Mouse (Mus musculus): Measurements from ENCODE around the gene Smyd2.

DNA sequence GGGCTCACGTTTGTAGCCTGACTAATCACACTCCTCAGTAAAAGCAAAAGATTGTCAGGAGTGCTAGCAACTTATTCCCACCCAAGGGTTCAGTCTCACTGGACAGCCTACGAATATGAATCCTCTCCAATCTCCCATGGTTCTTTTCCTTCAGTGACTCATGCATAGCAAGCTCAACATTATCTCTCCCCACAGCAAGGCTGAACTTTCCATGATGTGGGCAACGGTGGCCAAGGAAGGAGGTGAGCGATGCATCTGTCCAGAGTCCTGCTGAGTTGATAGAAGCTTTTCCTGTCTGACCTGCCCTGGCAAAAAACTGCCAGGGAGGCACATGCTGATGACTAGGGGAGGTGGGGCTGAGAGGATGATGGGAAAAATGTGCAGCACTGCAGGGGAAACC, 45.9 kb upstream of the Smyd2 start:
- TF ChIP-seq CTCF (conservative IDR thresholded peaks at IDR 0.05; ENCODE audit: low read length) (no peak), POU5F1 (IDR thresholded peaks at IDR 0.05; ENCODE audit: borderline replicate concordance, low read length) (no peak), NANOG (IDR thresholded peaks at IDR 0.05; ENCODE audit: borderline replicate concordance, low read length) (no peak)
